Mouse (Mus musculus) natural killer cell, adult 2 months (primary cell): ENCODE data around the gene Parg.
"Not testable (repeated sequence)": the region's sequence is repeated elsewhere in the genome, so short reads cannot be mapped to it uniquely, and the experiment has no call there.

Experiments used
- DNase-seq, 2 experiments: peaks; one replicate each; pipeline ENCODE4 v3.0.0; 2022; ENCODE audit warnings: low spot score in 2 of 2

Parg gene

GRCm38 (mm10) chr14:32201791-32202451 is at the start of gene Parg, which contains the start of gene Timm23:
Parg (plus strand) TSS chr14:32201949.
Timm23 (minus strand) TSS chr14:32201898.
- peak; percentile 71 to 77 for DNase-seq

GRCm38 (mm10) chr14:32152243-32152965 is 49.3 kb upstream of the Parg start:
- DNase-seq: no peak

- DNase-seq: no peak
Observed at GRCm38 (mm10) chr14:32153156-32153555, 48.6 kb upstream of the Parg start.

GRCm38 (mm10) chr14:32154758-32155157 is 47.0 kb upstream of the Parg start:
- no peak for DNase-seq

- no peak for DNase-seq
Observed at GRCm38 (mm10) chr14:32159150-32159670, 42.5 kb upstream of the Parg start.

GRCm38 (mm10) chr14:32159690-32160246 is 42.0 kb upstream of the Parg start, which contains the start of gene Ncoa4:
Ncoa4 (plus strand) TSS chr14:32159865.
- peak; percentile 99 for DNase-seq

- no peak for DNase-seq
Observed at GRCm38 (mm10) chr14:32160563-32160962, 41.2 kb upstream of the Parg start.

GRCm38 (mm10) chr14:32161090-32161885 is 40.5 kb upstream of the Parg start:
- DNase-seq: no peak

GRCm38 (mm10) chr14:32162231-32162630 is 39.5 kb upstream of the Parg start:
- DNase-seq: no peak

- no peak for DNase-seq
Observed at GRCm38 (mm10) chr14:32163203-32163888, 38.4 kb upstream of the Parg start.

- no peak for DNase-seq
Observed at GRCm38 (mm10) chr14:32164173-32165051, 37.3 kb upstream of the Parg start.

GRCm38 (mm10) chr14:32165278-32166061 is 36.3 kb upstream of the Parg start:
- DNase-seq: peak; percentile 91 to 92

GRCm38 (mm10) chr14:32166062-32166441 is 35.7 kb upstream of the Parg start:
- DNase-seq: no peak

- DNase-seq: no peak
Observed at GRCm38 (mm10) chr14:32166840-32167239, 34.9 kb upstream of the Parg start.

- DNase-seq: no peak
Observed at GRCm38 (mm10) chr14:32167326-32167725, 34.4 kb upstream of the Parg start.

- DNase-seq: no peak
Observed at GRCm38 (mm10) chr14:32168653-32169231, 33.0 kb upstream of the Parg start.

GRCm38 (mm10) chr14:32170137-32170536 is 31.6 kb upstream of the Parg start:
- no peak for DNase-seq

GRCm38 (mm10) chr14:32175310-32175709 is 26.4 kb upstream of the Parg start:
- DNase-seq: no peak

- not testable (repeated sequence) for DNase-seq
Observed at GRCm38 (mm10) chr14:32176590-32176989, 25.2 kb upstream of the Parg start.
